Mouse (Mus musculus) left cerebral cortex, postnatal 10 days (tissue): Measurements from ENCODE around the gene Chid1. TPM values are rescaled to one million over a fixed set of nuclear protein-coding genes. Genes with fewer than 3 reads are reported as not detected.
A peak's percentile ranks its signal among the peaks of the same experiment; 100 is the strongest.
"Not testable (repeated sequence)": the region's sequence is repeated elsewhere in the genome, so short reads cannot be mapped to it uniquely, and the experiment has no call there.

Source experiments
- DNase-seq, 2 experiments: peaks; one replicate each; pipeline ENCODE4 v3.0.0; 2021 to 2022; ENCODE audit warnings: low spot score in 2 of 2, mixed read lengths in 1 of 2; ENCODE audit errors: extremely low spot score in 1 of 2
- intact Hi-C: fragments of 180-260 bp; cut with DNase I; formaldehyde crosslinking; loops from one replicate; pipeline ENCODE4 v1.15.1; 2025
- total RNA-seq, 2 experiments: library from RNA; stranded (reverse); gene quantifications; 2 replicates each; pipeline ENCODE4 v1.2.3; 2021

The Chid1 gene
- total RNA-seq, 2 experiments from 2014 or later: 69.2 to 71.1 TPM

DNA sequence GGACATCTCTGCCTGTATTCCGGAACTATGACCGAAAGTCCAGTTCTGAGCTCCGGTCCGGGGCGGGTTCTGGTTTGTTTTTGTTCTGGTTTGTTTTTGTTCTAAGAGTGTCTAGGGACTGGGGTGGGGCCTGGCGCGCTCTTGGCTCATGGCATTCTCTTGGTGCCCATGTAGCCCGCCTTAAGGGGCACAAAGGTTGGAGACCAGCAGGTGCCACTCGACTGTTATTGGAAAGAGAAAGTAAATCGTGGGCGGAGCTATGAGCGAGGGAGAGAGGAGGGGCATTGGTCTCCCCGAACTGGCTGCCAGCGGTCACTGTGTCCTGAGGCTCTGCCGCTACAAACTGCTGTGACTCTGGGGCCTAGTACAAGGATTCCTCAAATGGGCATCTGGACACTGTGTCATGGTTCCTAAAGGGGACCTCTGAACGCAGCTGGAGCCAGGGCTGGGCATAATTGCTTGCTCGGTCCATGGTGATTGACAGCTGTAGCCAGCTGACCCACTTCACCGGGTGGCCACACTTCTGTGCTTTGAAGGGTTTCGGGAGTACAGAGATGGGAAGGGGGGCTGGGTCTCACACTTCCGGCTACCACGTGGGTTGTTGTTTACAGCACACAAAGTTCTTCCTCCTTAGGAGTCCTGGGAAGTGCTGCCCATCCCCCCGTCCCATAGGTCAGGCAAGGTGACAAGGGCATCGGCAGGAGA lies 83.9 kb downstream of the Chid1 start:
- intact Hi-C loops: no loop called here
- DNase-seq: peak in 1 of 2 experiments; percentile 85

DNA sequence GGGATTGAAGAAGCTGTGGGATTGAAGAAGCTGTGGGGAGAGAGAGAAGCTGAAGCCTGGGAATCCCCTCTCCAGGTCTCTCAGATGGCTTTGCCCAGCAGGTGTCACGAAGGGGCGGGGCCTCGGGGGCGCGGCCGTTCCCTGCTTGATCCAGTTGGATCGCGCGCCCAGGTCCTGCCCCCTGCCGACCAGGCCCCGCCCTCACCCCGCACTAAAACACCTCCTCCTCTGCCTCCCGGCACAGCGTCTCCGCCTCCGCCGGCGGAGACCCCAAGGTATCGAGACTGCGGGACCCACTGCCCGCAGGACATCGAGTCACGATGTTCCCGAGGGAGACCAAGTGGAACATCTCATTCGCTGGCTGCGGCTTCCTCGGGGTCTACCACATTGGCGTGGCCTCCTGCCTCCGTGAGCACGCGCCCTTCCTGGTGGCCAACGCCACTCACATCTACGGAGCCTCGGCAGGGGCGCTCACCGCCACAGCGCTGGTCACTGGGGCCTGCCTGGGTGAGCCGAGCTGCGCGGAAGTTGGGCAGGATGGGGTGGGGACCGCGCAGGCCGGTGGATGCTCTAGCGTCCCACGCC lies 84.6 kb downstream of the Chid1 start, which contains the start of gene Pnpla2:
Gene Pnpla2, plus strand, starts transcription at position 232 of the 585 bp plus-strand sequence.
- peak; percentile 86 to 98 for DNase-seq
- intact Hi-C loops: no loop called here

DNA sequence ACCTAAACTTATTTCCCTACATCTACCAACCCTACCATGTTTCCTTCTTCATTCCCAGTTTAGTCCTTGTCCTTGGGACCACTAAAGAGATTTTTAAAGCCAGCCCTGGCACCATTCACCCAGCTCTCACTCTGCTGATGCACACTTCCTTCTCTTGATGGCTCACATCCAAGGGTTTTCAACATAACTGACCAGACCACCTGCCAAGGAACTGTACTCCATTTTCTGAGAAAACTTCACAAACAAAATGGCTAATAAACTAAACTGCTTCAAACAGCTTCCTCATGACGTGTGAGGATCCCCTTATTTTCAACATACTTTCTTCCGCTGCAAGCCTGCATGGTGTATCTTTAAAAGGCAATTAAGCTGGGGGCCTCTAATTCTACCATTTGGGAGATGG lies 86.0 kb downstream of the Chid1 start:
- intact Hi-C loops: no loop called here
- DNase-seq: no peak

DNA sequence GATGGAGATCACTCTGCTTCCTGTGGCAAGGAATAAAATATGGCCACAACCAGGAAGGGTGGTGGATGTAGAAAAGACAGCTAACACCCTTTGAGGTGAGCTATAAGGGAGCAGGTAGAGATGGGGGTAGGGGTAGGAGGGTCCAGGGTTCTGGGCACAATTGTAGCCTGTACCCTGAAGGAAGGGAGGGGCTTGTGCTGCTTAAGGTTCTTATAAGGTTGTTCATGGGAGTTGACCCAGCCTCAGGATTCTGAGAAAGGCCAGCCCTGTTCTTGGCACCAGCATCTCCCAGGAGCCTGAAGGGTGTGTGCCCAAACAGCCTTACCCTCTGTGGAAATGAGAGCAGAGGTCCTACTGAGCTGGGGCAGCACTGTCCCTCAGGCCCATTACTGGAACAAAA lies 87.7 kb downstream of the Chid1 start:
- no peak for DNase-seq
- intact Hi-C loops: no loop called here

DNA sequence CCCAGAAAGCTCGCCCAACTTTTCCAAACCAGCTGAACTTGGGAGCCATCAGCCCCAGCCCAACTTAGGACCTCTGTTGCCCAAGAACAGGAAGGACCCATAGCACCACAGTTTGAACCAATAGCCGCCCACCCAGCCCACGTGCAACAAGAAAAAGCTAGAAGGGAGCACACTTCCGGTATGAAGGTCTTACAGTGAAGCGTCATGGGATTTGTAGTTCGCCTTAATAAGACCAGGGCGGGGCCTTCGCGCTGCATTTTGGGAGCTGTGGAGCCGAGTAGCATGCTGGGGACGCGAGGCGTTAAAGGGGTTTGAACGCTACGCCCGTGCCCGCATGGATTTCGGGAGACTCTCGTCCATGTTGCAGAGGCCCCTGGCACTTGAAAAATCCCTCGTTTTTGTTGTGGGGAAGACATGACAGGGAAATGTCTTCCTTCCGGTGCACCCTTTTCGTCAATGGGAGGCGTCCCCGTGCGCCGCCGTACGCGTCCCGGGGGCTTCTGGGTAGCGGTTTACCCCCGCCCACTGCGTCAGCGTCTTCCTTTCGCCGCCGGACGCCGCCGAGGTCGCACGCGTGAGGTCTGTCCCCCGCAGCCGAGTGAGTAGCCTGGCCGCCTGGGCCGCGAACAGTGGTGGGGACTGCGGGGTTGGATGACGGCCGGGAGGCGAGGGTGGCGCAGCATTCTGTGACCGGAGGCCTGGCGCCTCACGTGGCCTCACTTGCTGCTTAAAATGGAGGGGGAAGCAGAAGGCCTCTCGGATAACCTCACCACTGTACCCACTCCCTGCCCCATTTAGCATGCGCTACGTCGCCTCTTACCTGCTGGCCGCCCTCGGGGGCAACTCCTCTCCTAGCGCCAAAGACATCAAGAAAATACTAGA lies 92.3 kb downstream of the Chid1 start, which contains the start of gene Rplp2:
Gene Rplp2, plus strand, starts transcription at position 261 of the 882 bp plus-strand sequence.
- DNase-seq: peak; percentile 90 to 96
- intact Hi-C loops: no loop called here

DNA sequence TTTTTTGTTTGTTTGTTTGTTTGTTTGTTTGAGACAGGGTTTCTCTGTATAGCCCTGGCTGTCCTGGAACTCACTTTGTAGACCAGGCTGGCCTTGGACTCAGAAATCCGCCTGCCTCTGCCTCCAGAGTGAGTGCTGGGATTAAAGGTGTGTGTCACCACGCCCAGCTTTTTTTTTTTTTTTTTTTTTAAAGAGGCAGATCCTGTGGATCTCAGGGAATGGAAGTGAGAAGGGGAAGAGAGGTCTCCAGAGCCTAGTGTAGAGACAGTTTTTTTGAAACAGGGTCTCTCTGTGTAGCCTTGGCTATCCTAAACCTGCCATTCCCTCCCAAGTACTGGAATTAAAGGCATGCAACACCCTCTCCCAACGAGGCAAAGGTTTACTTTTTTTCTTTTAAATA lies 93.3 kb downstream of the Chid1 start:
- intact Hi-C loops, DNase-seq: not testable (repeated sequence)

DNA sequence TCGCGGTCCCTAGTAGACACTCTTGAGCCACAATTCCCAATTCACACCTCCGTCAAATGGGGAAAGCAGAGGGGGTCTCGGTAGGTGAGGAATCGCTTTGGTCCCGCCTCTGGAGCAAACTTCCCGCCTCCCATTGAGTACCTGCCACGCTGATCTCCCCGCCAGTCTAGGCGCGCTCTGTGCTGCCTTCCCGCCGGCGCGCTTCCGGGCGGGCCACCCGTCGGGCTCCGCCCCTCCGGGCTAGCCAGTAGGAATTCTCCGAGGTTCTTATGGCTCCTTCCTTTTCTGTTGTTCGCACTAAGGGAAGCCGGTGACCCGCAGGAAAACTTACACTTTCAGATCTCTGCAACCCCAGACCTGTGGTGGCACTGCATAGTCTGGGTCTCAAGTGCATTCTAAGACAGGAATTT lies 95.8 kb downstream of the Chid1 start, which contains the start of gene Pidd1:
Gene Pidd1, minus strand, starts transcription at position 198 of the 410 bp plus-strand sequence.
- intact Hi-C loops: no loop called here
- peak in 1 of 2 experiments; percentile 76 for DNase-seq

Other genes starting within 250 kb of the Chid1 start
- under 1 TPM; 0.15 to 0.36 TPM for gene Drd4, start 247.9 kb downstream of the Chid1 start, total RNA-seq
- gene Deaf1, start 212.2 kb downstream of the Chid1 start, total RNA-seq: 100 to 1,000 TPM; 258 to 269 TPM
- 10 to 100 TPM; 21.6 to 23.5 TPM for gene Tmem80, start 212.1 kb downstream of the Chid1 start, total RNA-seq
- 1 to 10 TPM; 1.1 to 1.4 TPM for gene Eps8l2, start 201.0 kb downstream of the Chid1 start, total RNA-seq
- gene Taldo1, start 147.7 kb downstream of the Chid1 start, total RNA-seq: 100 to 1,000 TPM; 113 to 114 TPM
- gene Gatd1, start 125.7 kb downstream of the Chid1 start, total RNA-seq: 10 to 100 TPM; 38.2 to 39.5 TPM
- 100 to 1,000 TPM; 267 to 296 TPM for gene Cend1, start 110.4 kb downstream of the Chid1 start, total RNA-seq
- gene Slc25a22, start 102.0 kb downstream of the Chid1 start, total RNA-seq: 100 to 1,000 TPM; 286 to 306 TPM
- gene Pidd1, start 95.8 kb downstream of the Chid1 start, total RNA-seq: 1 to 10 TPM; 1.8 to 2.0 TPM
- 100 to 1,000 TPM; 687 to 705 TPM for gene Rplp2, start 92.5 kb downstream of the Chid1 start, total RNA-seq
- 10 to 100 TPM; 19.2 to 25.5 TPM for gene Pnpla2, start 84.7 kb downstream of the Chid1 start, total RNA-seq
- 1 to 10 TPM; 3.4 to 5.8 TPM for gene Cracr2b, start 78.8 kb downstream of the Chid1 start, total RNA-seq
- gene Cd151, start 72.5 kb downstream of the Chid1 start, total RNA-seq: 10 to 100 TPM; 31.8 to 33.7 TPM
- 10 to 100 TPM; 43.8 to 45.0 TPM for gene Polr2l, start 64.7 kb downstream of the Chid1 start, total RNA-seq
- 10 to 100 TPM; 29.0 to 35.4 TPM for gene Tspan4, start 64.6 kb downstream of the Chid1 start, total RNA-seq
- 100 to 1,000 TPM; 257 to 265 TPM for gene Ap2a2, start 22.3 kb upstream of the Chid1 start, total RNA-seq
- gene Muc6, start 115.5 kb upstream of the Chid1 start, total RNA-seq: not detected
- under 1 TPM; 0.34 to 0.55 TPM for gene Muc2, start 150.5 kb upstream of the Chid1 start, total RNA-seq
- not detected for gene Muc5ac, start 249.1 kb upstream of the Chid1 start, total RNA-seq